ENCODE assay signal across 18 mouse cellular contexts in the genomic region with DNA sequence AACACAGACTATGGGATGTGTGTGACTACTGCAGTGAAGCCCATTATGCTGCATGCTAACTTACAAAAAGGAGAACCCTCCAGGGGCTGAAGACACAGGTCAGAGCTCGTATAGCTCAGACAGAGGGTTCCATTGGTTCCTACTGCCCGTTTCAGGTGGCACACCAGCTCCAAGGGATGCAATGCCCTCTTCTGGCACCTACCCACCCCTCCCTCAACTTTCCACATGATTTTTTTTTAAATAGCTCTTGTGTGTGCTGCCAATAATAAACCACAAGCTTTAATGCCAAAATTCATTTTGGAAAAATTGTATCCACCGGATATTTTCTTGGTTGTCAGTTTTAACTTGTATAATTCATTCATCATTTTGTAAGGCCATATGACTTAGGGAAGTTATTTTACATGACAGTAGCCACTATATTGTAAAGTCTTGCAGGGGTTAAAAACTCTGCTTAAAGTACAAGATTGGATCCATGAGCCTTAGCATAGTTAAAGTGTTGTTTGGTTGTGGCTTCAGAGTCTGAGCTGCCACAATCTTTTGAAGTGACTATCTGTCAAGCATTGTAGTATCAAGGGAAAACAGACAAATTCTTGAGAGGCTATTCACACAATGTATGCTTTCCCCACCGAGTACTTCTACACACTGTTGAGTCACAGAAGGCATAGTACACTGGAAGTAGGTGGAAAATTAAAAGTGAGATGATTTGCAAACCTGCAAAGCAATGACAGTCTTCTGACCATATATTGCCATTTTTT.
"Had no signal": no experiment of that assay in that cellular context is flagged by ENCODE, and none has a peak within 500 bp of the region (broad histone marks: within the 10 kb centered on the region; RNA-seq: fewer than 3 reads in every experiment).

No protein-coding gene starts in this region.

- H3K9ac ChIP-seq: lung, embryonic 14.5 days; midbrain, embryonic 13.5 days; neural tube, embryonic 13.5 days; neural tube, embryonic 15.5 days had no signal

- ATAC-seq: midbrain, embryonic 13.5 days; midbrain, embryonic 16.5 days had no signal

- H3K4me1 ChIP-seq: midbrain, embryonic 10.5 days; midbrain, embryonic 13.5 days; neural tube, embryonic 13.5 days; neural tube, embryonic 15.5 days had no signal

- H3K27me3 ChIP-seq: midbrain, embryonic 13.5 days; neural tube, embryonic 13.5 days; neural tube, embryonic 15.5 days had no signal

- H3K27ac ChIP-seq: midbrain, embryonic 10.5 days; midbrain, embryonic 13.5 days; neural tube, embryonic 13.5 days; neural tube, embryonic 15.5 days had no signal

- H3K4me2 ChIP-seq: lung, embryonic 14.5 days; midbrain, embryonic 13.5 days; neural tube, embryonic 13.5 days; neural tube, embryonic 15.5 days had no signal

- H3K9me3 ChIP-seq: midbrain, embryonic 10.5 days; midbrain, embryonic 13.5 days; neural tube, embryonic 13.5 days; neural tube, embryonic 15.5 days had no signal

- DNase-seq: lung, adult 18-20 months; lung, embryonic 14.5 days; lung, postnatal 10 days; lung, postnatal 4 days; retina, postnatal 1 day; right cerebral cortex, adult 18-20 months; right cerebral cortex, postnatal 25 days; right cerebral cortex, postnatal 4 days; spleen, adult 18-20 months; thymus, adult 18-20 months; thymus, postnatal 14 days; thymus, postnatal 36 days had no signal

- H3K4me3 ChIP-seq: midbrain, embryonic 10.5 days; midbrain, embryonic 13.5 days; myocyte; neural tube, embryonic 13.5 days; neural tube, embryonic 15.5 days had no signal

- H3K36me3 ChIP-seq: midbrain, embryonic 10.5 days; midbrain, embryonic 13.5 days had no signal
